16 mouse cellular contexts compared by ENCODE assay signal in genomic region chr10:105345920-105346319, GRCm38 (mm10).
"Had no signal": no experiment of that assay in that cellular context is flagged by ENCODE, and none has a peak within 500 bp of the region (broad histone marks: within the 10 kb centered on the region; RNA-seq: fewer than 3 reads in every experiment).

No protein-coding gene starts in this region.

- H3K9me3 ChIP-seq: neural tube, embryonic 13.5 days; neural tube, embryonic 15.5 days; stomach, embryonic 15.5 days had no signal

- H3K9ac ChIP-seq: neural tube, embryonic 12.5 days; neural tube, embryonic 13.5 days; neural tube, embryonic 15.5 days; stomach, embryonic 15.5 days had no signal

- H3K36me3 ChIP-seq: neural tube, embryonic 12.5 days; neural tube, embryonic 13.5 days; neural tube, embryonic 15.5 days; stomach, embryonic 15.5 days had no signal

- H3K27ac ChIP-seq: neural tube, embryonic 12.5 days; neural tube, embryonic 13.5 days; neural tube, embryonic 15.5 days; stomach, embryonic 15.5 days; stomach, postnatal 0 days had no signal

- H3K4me3 ChIP-seq: neural tube, embryonic 12.5 days; neural tube, embryonic 13.5 days; neural tube, embryonic 15.5 days; stomach, embryonic 15.5 days had no signal

- H3K4me2 ChIP-seq: neural tube, embryonic 12.5 days; neural tube, embryonic 13.5 days; neural tube, embryonic 15.5 days; stomach, embryonic 15.5 days had no signal

- H3K4me1 ChIP-seq: neural tube, embryonic 12.5 days; neural tube, embryonic 13.5 days; neural tube, embryonic 15.5 days; stomach, embryonic 15.5 days had no signal

- DNase-seq: retina, postnatal 1 day; right cerebral cortex, adult 18-20 months; right cerebral cortex, postnatal 14 days; right cerebral cortex, postnatal 25 days; right cerebral cortex, postnatal 4 days; spleen, adult 18-20 months; thymus, adult 18-20 months; thymus, adult 2 months; thymus, postnatal 25 days; thymus, postnatal 36 days; thymus, postnatal 4 days had no signal

- H3K27me3 ChIP-seq: neural tube, embryonic 12.5 days; neural tube, embryonic 13.5 days; neural tube, embryonic 15.5 days; stomach, embryonic 15.5 days had no signal
